Mouse (Mus musculus): ENCODE results near the gene Samd14.

GRCm38 (mm10) chr11:94986435-94986834, 23.2 kb upstream of the Samd14 start:
- no peak for TF ChIP-seq GATA1 (IDR thresholded peaks at IDR 0.05; ENCODE audit: low read length)
- no peak for TF ChIP-seq TAL1 (IDR thresholded peaks at IDR 0.05; ENCODE audit: low read length)

Data from erythroblast, embryonic 14.5 days (primary cell).